Mouse (Mus musculus) heart, adult 18-20 months (tissue): ENCODE data around the gene Ankle1. TPM values are rescaled to one million over a fixed set of nuclear protein-coding genes. Genes with fewer than 3 reads are reported as not detected.
A peak's percentile ranks its signal among the peaks of the same experiment; 100 is the strongest.

ENCODE experiments used
- DNase-seq, 2 experiments: peaks; one replicate each; pipeline ENCODE4 v3.0.0; 2021 to 2022; ENCODE audit warnings: mixed read lengths in 1 of 2
- long read RNA-seq, 2 experiments: library from polyadenylated mRNA; stranded (forward); transcript quantifications; one replicate each; pipeline ENCODE4 v2.0.0; 2021
- total RNA-seq, 2 experiments: library from RNA; stranded (reverse); gene quantifications; 2 replicates each; pipeline ENCODE4 v1.2.3; 2021

Ankle1 gene
- not detected for total RNA-seq
- long read RNA-seq, experiment 1: 0 reads
- long read RNA-seq, experiment 2: 0 reads

DNA sequence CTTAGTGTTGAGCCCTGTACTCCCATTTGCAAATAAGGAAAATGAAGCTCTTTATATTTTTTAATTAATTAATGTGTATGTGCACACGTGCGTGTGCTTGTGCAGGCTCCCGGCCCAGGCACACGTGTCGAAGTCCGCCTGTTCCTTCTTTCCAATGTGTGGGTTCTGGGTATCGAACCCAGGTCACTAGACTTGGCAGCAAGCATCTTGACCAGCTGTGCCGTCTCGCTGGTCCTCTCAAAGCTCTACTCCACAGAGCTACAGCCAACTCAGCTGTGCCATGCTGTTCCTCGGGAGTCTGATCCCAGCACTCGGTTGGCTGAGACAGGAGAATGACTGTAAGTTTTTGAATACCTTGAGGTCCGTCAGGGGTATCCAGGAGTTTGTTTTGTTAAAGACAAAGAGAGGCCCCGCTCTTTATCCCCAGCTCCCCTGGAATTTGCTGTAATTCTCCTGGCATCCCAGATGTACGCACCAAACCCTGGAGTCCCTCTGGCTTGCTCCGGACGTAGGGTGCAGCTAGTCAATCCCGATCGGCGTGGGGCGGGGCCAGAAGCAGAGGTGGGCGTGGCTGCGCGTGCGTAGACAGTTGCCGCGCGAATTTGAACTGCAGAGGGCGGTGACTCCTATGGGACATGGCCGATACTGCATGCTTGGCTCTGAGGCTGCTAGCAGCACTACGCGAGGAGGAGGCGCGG, at the start of gene Ankle1:
Gene Ankle1, plus strand, starts transcription at position 610 of the 698 bp plus-strand sequence.
- peak; percentile 95 to 99 for DNase-seq

DNA sequence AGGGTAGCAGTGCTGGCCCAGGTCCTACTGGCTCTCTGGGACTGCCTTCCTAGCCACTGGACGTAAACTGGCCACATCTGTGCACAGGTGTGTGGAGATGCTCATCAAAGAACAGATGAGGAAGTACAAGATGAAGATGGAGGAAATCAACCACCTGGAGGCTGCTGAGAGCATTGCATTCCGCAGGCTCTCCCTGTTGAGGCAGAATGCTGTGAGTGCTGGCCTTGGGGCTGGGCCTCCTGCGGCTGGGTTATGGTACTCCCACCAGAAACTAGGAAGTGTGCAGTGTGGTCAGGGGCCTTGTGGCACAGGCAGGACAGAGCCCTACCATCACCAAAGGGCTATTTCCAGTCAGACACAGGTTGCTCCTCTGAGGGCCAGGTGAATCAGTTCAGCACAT, 47.8 kb upstream of the Ankle1 start:
- no peak for DNase-seq

DNA sequence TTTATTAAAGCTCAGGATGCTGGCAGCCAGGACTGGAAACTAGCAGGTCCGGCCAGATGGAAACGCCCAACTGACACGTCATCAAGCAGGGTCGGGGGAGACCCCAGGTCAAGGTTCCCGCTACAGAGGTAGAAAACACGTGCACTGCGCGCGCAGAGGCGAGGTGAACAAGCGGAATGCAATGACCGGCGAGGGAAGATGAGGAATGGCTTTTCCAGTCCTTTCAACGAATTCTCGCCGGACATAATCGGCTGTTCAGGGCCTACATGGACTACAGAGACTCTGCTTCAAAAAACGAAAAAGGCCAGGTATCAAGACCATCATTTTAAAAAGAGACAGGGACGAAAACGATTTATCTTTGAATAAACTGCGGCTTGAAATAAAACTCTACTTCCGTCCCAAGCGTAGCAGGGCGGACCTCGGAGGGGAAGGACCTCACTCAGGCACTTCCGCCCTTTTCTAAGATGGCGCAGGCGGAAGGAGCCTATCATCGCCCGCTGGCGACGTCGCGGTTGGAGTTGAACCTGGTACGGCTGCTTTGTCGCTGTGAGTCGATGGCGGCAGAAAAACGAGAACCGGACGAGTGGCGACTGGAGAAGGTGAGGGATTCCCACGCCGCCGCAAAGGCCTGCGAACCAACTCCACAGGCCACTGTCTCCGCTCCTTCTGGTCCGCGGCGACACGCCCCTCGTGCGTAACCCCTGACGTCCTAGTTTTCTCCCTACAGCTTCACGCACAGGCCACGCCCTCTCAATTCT, 38.9 kb upstream of the Ankle1 start, which contains the start of gene Use1:
Gene Use1, plus strand, starts transcription at position 78 of the 758 bp plus-strand sequence.
- peak; percentile 94 to 97 for DNase-seq

DNA sequence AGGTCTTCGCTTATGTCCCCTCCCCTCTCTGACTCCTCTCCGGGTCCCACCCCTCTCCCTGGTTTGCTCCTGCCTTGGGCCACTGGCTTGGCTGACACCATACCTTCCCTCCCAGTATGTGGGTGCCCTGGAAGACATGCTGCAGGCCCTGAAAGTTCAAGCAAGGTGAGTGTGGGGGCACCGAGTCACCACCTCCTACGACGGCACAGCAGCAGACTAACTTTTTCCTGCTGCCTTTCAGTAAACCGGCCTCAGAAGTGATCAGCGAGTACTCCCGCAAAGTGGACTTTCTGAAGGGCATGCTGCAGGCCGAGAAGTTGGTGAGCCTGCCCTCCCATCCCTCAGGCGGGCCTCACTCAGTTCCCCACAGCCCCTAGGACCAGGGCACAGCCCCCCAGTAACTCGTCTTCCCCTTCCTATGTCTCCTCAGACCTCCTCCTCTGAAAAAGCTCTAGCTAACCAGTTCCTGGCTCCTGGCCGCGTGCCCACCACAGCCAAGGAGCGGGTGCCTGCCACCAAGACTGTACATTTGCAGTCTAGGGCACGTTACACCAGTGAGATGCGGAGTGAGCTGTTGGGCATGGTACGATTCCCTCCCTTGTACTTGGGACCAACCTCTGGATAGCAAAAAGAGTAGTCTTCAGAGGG, 38.2 kb upstream of the Ankle1 start:
- no peak for DNase-seq

DNA sequence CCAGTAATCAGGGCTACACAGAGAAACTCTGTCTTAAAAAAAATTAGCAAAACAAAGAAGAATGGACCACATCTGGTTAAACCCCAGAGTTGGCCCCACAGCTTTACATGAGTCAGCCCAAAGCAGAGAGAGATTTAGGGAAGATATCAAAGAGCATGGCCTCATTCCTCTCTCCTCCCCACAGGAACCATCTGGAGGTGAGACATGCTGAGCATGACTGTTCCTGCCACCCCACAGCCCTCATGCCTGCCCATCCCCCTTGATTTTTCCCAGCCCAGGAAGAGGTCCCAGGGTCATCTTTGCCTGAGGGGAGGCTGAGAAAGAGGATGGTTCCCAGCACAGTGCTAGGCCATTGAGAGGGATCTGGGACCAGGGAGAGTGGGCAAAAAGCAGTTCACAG, 37.4 kb upstream of the Ankle1 start:
- no peak for DNase-seq

DNA sequence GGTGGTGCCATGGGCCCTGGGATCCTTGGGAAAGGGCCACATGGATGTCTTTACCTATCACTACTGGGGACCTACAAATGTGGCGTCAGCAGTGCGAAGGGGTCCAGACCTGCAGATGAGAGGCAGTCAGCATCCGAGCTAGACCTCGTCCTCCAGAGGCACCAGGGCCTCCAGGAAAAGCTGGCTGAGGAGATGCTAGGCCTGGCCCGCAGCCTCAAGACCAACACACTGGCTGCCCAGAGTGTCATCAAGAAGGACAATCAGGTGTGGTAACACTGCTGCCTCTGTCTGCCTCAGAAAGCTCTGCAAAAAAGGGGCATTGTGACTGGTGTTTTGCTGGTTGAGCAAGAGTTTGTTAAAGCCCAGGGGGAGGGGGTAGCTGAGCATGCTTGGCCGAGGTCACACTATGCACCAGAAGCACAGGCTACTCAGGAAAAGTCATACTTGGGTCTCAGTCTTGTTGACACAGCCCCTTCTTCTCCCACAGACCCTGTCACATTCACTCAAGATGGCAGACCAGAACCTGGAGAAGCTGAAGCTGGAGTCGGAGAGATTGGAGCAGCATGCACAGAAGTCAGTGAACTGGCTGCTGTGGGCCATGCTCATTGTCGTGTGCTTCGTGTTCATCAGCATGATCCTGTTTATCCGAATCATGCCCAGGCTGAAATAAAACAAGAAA, 36.6 kb upstream of the Ankle1 start:
- DNase-seq: no peak

DNA sequence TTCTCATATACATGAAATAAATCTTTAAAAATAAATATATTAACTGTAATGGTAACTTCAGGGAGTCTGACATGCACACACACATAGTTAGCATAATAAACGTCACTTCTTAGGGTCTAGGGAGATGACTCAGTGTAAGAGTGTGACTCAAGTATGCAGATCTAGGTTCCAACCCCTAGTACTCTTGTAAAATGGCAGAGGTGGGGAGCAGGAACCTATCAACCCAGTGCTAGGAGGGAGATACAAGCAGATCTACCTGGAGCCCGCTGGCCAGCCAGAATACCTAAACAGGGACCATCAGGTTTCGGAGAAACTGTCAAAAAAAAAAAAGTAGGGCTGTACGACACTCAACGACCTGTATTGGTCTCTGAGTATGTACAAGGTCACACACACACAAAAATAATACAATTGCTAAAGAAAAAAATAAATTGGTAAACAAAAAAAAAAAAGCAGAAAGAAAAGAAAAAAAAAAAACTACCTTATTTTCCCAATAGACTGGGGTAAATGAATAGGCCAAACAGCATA, 35.0 kb upstream of the Ankle1 start:
- DNase-seq: no peak

DNA sequence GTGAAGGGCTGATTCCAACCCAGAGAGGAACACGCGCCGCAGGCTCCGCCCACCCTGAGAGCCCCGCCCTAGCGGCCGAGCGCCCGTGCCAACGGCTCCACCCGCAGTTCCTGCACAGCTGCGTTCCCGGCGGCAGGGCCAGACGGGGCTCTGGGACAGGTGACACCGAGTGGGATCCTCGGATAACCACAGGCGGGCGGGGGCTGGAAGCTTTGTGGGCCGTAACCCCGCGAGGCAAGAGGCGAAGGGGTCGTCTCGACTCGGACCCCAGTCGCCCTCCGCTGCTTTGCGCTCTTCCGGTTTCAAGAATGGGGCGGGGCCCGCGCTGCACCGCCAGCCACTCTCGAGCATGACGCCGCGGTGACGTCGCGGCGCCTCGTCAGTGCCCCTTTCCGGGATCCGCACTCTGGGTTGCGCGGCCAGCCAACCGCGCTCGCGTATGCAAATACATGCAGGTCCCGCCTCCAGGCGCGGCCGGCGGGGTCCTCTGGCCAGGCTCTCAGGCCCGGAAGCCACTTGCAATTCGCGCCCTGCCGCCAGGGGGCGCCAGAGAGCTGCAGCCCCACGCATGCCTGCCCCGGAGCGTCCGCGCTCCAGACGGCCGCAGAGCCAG, 34.5 kb upstream of the Ankle1 start, which contains the start of gene Ocel1:
Gene Ocel1, plus strand, starts transcription at position 63 of the 613 bp plus-strand sequence.
- peak; percentile 97 to 99 for DNase-seq

DNA sequence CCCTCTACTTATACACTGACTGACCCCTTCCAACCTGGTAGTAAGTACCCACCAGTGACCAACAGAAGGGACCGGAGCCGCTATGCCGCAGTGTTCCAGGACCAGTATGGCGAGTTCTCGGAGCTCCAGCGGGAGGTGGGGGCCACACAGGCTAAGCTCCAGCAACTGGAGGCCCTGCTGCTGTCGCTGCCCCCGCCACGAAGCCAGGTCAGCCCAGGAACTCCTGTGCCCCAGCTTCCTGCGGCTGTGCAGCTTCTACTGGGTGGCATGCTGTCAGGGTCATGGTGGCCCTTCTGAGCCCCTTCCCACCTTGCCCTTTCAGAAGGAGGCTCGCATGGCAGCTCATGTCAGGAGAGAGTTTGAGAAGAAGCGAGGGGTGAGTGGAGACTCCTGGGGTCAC, 33.4 kb upstream of the Ankle1 start:
- DNase-seq: no peak

DNA sequence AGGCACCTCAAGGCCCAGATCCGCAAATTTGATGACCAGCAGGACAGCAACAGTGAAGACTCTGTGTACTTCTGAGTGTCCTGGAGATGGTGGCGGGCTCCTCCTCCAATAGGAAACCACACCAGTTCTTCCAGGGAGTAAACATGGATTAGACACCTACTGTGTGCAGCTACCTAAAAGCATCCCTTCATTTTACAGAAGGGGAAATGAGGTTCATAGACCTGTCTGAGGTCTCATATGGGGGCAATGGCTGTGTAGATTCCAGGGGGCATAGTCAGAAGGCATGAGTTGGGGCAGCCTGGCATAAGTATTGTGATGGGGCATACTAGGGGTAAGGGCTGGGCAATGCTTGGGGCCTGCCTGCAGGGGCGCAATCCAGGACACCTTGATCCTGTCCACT, 32.8 kb upstream of the Ankle1 start:
- no peak for DNase-seq

DNA sequence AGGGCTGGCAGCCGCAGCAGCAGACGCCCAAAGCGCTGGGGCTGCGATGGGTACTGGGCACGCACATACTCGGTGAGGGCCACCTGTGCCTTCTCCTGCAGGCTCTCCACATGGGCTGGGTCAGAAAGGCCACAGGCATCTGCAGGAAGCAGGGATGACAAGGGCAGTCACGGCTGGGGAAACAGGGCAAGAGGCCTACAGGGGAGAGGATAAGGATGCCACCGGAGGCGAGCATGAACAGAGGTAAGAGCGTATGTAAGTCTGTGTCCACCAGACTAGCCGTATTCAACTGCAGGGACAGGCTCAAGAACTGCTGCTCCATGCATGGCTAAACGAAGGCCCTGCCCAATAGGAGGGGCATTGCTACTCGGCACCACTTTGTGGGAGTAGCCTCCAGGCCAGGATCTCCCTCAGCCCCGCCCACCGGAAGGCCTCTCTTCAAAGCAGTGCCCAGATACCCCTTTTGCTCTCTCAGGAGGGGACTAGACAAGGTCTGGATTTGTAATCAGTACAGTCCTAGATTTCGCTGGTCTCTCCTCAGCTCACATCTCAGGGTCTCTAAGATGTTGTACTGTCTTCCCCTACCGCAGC, 31.1 kb upstream of the Ankle1 start:
- peak; percentile 44 to 49 for DNase-seq

DNA sequence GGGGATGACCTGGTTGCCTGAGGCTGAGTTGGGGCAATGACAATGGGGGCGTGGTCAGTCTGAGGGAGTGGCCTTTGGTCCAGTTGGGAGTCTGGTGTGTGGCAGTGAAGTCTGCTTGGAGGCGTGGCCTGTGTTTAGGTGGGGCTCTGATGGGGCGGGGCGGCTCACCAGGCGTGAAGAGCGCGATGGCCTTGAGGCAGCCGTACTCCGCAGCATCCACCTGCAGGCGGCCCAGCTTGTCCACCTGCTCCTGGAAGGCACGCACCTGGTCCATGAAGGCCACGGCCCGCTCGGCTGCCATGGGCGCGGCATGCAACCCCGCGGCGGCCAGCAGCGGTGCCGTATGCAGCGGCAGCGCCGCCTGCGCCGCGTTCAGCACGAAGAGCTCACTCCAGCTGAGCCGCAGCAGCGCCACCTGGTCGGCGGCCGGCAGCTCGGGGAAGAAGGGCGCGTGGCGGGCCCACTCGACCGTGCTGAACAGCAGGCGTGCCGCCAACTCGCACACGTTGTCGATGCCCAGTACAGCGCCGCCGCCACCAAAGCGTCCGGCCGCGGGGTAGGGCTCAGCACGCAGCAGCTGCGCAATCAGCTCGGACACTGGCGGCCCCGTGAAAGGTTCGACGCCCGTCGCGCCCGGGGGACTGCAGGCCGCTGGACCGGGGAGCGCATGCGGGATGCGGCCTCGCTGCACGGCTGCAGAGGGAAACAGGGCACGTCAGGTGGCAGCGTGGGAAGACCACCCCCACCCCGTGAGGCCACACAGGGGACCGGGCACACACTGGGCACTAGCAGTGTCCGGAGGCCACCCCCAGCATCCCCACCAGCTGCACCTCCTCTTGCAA, 30.0 kb upstream of the Ankle1 start:
- peak; percentile 60 to 72 for DNase-seq

DNA sequence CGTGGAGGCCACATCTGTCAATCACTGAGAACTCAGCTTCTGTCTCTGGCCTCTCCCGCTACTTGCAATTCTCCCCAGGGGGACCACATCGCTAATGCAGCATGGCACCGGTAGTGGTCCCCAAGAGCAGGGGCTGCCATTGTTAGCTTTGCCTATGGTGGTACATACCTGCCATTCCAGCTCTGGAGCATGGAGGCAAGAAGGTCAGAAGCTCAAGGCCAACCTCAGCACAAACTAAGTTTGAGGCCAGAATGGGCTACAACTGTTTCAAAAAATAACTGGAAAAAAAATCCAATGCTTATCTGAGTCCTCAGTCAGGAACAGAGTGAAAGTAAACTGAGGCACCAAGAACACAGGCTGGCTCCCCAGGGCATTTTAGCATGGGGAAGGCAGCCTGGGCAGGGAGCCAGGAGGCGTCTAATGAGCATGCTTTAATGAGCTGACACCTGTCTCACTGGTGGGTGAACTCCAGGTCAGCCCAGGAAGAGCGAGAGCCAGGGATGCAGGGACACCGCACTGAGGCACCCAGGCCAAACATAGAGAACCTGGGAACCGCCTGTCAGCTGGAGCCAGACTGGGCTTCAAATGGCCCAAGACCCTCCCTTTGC, 29.3 kb upstream of the Ankle1 start:
- no peak for DNase-seq

DNA sequence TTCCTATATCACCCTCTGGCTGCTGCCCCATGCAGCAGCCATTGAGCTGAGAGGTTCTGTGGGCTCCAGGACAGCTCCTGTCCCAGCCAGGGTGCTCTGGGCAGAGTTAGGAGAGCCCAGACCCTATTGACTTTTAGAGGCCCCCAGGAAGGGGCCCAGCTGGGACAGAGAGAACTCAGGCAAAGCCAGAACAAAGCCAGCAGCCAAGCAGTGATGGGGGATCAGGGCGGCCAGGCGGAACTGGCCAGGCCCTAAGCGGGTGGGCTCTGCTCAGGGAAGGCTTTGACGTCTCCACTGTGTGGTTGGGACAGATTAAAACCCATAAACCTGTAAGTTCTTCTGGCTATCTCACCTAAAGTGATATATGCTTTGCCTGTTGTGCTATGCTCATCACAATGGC, 26.8 kb upstream of the Ankle1 start:
- DNase-seq: no peak

DNA sequence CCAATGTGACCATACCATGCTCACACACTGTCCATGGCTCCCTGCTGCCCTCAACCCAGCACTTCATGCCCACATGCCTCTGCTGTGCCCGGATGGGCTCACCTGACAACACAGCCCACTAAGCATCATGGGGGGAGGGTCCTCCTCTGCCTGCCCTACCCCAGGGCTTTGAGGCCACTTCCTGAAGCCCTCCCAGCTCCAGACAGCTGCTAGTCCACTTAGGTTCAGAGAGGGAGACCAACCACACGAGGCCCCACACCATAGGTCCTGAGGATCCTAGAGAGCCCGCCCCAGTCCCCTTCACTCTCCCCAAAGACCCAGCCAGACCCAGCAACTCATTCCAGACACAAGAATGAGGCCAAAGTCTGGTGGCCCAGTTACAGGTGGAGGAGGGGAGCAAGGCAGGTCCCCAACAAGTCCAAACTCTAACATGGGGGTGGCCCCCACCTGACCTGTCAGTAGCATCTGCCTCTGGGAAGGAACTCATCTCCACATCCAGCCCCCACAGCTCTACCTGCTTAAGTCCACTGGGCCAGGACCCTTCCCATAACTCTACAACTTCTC, 26.2 kb upstream of the Ankle1 start:
- no peak for DNase-seq

DNA sequence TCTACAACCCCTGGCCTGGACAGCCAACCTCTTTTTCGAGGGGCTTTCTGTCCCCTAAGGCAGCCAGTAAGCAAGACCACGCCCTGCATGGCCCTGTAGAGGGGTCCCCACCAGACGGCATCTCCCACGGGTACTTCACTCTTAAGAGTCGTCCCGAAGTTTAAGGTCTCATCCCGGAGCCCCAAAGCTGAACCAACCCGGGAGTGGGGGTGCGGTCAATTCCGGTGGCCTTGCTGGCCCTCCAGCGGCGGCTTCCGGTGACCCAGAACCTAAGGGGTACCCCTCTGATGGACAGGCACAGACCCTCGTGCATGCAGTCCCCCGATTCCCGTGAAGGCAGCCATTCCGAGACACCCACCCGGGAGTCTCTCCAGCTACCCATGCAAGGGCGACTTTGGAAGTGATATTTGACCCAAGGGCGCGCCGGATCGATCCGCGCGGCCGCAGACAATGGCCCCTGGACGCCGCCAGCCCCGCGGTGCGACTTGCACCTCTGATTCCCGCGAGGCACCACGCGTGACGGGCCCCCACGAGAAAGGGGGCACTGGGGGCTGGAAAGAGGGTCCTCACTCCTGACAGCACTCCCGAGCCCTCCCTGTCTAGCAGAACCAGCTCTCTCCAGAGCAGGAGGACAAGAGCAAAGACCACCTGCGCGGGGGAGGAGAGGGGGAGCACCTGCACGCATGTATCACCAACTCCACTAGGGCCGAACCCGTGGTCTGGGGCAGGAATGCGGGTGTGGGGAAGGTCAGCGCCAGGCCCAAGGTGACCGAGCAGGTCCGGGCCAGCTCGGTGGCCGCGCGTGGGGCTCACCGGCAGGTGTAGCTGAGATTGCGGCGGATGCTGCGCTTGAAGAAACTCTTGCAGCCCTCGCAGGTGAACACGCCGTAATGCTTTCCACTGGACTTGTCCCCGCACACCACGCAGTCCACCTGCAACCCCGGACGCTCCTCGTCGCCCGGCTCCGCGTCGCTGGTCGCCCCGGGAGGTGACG, 25.3 kb upstream of the Ankle1 start:
- DNase-seq: peak in 1 of 2 experiments; percentile 64

DNA sequence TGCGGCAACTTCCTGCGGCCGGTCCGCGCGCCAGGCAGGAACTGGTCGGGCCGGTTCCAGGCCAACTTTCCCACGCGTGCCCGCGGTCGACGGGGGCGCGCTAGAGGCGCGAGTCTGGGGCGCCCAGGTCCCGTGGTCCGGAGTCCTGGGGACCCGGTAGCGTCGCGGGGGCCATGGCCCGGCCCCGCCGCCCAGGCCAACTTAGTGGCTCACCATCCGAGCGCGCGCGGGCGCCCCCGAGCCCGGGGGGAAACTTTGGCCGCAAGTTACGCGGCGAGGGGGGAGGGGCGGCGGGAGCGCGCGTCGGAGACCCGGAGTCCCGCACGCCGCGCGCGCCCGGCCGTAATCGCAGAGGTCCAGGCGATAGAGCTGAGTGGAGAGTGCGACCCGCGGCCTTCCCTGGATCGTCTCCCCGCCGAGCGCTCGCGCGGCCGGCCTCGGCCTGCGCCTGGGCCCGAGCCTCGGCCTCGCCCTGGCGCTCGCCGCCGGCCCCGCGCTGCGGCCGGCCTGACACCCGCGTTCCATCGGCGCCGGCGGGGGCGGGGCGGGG, 24.3 kb upstream of the Ankle1 start, which contains the start of gene Nr2f6:
Gene Nr2f6, minus strand, starts transcription at position 540 of the 550 bp plus-strand sequence.
- peak; percentile 80 to 85 for DNase-seq
